Mouse (Mus musculus) left cerebral cortex, adult 18-20 months (tissue): ENCODE measurements around the gene Adgrl1. TPM values are rescaled to one million over a fixed set of nuclear protein-coding genes. Genes with fewer than 3 reads are reported as not detected.

Experiments
- DNase-seq, 2 experiments: peaks; one replicate each; pipeline ENCODE4 v3.0.0; 2021 to 2022; ENCODE audit warnings: low spot score in 2 of 2, mixed read lengths in 1 of 2
- long read RNA-seq, 2 experiments: library from polyadenylated mRNA; stranded (forward); transcript quantifications; one replicate each; pipeline ENCODE4 v2.0.0; 2021
- total RNA-seq, 2 experiments: library from RNA; stranded (reverse); gene quantifications; 2 replicates each; pipeline ENCODE4 v1.2.3; 2021

Gene Adgrl1
- total RNA-seq, result 100 to 1,000 TPM; 348 to 367 TPM
- long read RNA-seq, experiment 1, full-length matches to known transcripts, result 4 of 161 reads
- long read RNA-seq, experiment 1, partial matches to known transcripts, result 83 of 161 reads
- long read RNA-seq, experiment 1, other reads (novel, unspliced or antisense), result 74 of 161 reads
- long read RNA-seq, experiment 2, partial matches to known transcripts, result 72 of 123 reads
- long read RNA-seq, experiment 2, other reads (novel, unspliced or antisense), result 51 of 123 reads

DNA sequence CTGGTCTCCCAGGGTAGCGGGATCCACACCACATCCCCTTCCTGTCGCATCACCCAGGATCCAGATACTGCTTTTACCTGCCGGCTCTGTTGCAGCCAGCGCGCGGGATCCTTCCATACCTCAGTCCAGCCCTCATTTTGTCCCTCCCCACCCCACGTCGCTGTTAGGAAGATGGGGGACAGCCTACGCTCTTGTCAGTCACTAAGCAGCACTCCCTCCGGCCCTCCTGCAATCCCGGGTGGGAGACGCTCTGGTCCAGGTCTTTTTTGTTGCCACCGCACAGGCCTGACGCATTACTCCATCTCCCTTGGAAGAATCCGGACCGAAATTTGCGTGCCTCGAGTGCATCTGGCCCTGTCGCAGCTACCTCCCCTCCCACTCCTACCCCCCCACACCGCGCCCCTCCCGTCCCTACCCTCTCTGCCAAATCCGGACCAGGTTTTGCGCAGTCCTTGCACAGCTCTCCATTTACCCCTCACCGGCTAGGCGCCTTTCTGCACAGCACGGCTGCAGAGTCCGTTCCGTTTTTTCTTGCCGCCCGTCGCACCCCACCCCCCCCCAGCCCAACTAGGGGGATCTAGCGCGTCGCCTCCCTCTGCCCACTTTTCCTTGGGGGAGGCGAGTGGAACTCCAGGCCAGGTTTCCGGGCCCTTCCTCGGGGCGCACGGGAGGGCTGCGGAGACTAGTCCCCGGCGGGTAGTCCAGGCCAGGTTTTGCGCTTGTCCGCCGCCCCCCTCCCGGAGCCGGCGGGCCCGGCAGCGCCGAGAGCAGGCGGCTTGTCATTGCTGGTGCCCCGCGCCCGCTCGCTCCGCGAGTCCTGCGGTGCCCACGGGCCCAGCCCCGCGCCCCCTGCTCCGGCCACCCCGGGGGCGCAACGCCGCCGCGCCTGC is at the start of gene Adgrl1:
Gene Adgrl1 (plus strand): TSS at position 743 of the 890 bp plus-strand sequence.
- peak; percentile 92 to 94 for DNase-seq

- no peak for DNase-seq
Observed at GRCm38 (mm10) chr8:83852329-83852728, 47.6 kb upstream of the Adgrl1 start.

GRCm38 (mm10) chr8:83853323-83854050 is 46.4 kb upstream of the Adgrl1 start:
- no peak for DNase-seq

GRCm38 (mm10) chr8:83856486-83857065 is 43.3 kb upstream of the Adgrl1 start:
- no peak for DNase-seq

GRCm38 (mm10) chr8:83862439-83863268 is 37.3 kb upstream of the Adgrl1 start:
- DNase-seq, result no peak

DNA sequence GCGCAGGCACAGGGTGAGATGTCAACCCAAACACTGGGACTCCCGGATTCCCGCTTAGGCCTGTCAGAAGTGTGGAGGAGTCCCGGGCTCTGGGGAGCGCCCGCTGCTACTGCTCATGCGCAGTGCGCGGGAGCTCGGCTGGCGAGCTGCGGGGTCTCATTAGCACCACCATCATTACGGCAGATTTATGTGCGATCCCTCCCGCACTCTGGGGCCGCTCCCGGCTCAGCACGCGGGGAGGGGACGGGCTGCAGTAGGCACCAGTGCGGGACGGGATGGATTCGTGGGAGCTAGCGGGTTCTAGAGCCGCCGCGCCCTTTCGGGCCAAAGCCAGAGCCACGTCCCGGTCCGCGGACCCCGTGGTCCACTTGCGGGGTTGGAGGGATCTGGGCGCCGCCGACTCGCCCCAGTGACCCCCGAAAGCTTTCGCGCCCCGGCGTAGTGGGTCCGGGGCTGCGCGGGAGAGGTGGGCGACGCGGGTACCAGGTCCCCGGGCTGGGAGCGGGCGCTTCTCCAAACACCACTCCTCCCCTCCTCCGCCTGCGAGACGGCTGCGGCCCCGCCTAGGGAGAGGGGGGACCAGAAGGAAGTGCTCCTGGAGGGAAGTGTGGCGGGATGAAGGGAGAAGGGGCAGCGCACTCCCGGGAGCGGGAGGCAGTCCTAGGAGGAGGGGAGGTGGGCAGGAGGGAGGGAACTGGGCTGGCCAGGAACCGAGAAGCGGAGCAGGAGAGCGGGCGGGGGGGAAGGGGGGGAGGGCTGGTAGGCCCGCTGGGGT is 24.8 kb upstream of the Adgrl1 start:
- peak; percentile 46 to 62 for DNase-seq

GRCm38 (mm10) chr8:83875656-83876040 is 24.3 kb upstream of the Adgrl1 start:
- DNase-seq, result peak; percentile 49 to 71

DNA sequence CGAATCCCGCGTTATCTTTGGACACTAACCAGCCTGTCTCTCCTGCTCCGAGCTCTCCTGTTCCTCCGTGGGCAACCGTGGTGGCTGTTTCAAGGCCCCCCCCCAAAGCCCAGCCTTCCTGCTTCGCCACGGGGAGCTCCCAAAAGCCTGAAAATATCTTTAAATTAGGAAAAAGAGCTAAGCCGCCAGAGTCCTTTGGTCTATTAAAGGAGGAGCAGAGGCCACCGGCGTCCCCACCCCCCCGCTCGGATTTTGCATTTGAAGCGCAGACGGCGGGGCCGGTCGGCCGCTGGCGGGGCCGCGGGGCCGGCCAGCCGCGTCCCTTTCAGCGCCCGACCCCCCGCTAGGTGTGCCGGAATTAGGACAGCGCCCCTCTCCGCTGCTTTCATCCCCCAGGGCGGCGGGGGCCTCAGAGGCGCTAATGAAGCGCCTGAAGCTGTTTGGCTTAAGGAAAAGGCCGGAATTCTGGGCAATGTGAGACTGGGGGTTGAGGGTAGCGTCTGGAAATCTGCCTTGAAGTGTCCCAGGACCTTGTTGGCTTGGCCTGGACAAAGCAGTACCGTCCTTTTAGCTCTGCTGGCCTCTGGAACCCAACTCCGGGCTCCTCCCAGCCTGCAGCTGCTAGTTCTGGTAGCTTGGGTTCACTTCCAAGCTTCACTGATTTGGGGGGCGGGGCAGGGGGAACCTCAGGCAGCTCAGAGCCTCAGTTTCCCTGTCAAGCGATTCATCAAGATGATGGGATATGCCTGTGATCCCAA is 23.6 kb upstream of the Adgrl1 start:
- DNase-seq, result no peak

DNA sequence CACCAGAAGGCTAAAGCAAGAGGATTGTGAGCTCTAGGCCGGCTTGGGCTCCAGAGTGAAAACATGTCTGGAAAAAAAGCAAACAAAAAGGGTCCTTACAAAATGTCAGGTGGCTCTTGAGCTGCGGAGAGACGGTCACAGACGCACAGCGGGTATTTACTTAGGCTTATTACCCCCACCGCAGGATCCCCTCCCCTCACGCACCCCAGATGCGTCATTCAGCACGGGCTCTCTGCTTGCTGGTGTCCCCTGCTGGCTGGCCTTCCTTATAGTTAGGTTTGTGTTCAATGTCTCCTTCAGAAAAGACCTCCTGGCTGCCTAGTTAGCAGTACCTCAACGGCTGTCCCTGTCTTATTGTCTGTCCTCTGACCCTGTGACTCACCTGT is 23.1 kb upstream of the Adgrl1 start:
- peak in 1 of 2 experiments; percentile 38 for DNase-seq

DNA sequence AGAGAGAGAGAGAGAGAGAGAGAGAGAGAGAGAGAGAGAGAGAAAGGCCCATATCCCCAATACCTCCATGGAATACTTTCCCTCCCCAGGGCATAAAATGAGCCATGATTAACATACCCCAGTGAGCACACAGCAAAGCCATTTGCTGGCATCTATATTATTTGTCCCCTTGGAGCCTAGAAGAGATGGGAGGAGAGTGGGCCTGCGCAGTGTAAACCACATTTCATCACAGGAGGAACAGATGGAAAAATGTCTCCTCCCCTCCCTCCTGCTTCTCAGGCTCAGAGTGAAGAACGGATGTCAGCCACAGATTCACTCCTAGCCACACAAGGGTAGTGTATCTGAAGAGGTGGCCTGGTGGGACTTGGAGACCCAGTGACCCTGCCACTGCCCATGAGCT is 11.5 kb upstream of the Adgrl1 start:
- no peak for DNase-seq

DNA sequence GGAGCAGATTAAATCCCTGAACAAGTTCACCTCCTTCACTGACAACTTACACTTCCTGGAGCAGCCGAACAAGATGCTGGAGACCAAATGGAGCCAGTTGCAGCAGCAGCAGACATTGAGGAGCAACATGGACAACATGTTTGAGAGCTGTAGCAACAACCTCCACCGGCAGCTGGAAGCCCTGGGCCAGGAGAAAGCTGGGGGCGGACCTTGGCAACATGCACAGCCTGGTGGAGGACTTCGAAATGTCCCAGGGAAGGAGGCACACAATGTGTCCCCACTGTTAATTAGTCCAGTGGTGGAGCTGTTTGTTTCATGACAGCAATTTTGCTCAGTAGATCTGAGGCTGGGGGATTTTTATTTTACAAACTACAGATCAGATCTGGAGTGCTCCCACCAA is 7.8 kb upstream of the Adgrl1 start:
- DNase-seq, result no peak

DNA sequence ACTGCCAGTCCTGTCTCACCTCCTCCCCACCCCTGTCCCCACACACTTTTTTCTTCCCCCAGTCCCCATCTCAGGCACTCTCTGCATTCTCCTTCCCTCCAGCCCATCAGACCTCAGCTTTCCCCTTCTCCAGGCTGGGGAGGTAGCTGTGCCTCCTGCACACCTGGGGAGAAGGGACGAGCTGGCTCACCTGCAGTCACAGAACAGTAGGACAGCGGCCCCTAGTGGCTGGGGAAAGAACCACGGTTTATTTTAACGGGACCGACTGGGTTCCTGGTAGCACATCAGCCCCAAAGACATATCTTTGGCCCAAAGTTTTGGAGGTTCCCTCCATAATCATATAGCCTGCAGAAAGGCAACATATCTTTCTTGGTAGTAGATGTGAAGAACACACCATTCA is 6.0 kb upstream of the Adgrl1 start:
- peak; percentile 83 to 90 for DNase-seq

DNA sequence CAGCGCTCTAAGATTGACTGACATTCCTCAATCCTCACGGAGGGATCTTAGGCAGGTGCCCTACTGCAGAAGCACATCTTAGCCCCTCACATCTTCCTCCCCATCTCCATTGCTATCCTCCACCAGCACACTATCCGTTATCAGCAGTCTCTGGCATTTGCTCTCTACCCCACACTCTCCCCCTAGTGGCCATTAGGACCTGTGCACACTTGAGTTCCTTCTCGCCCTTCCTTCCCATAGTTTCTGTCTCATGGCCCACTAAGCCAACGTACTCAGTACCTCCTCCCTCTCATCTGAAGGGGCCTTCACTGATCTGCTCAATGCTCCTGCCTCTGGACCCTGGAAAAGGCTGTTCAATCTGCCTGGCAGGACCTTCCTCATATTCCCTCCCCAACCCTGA is 4.0 kb upstream of the Adgrl1 start:
- no peak for DNase-seq

DNA sequence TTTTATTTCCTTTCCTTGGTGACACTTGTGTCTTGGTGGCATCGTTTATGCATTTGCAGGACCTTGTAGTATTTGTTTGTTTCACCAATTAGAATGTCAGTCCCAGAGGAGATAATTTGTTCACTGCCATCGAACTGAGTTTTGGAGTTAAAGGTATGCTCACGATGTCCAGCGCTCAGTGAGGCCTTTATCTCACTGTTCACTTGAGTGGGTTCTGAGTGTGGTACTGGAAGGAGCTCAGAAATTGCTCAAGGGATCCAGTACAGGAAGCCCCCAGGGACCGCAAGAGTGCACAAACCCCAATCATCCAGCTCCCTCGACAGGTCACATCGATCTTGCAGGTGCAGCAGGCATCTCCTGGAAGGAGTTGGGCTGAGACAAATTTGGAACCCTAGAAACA is 3.4 kb upstream of the Adgrl1 start:
- DNase-seq, result no peak

GRCm38 (mm10) chr8:83897211-83897610 is 2.7 kb upstream of the Adgrl1 start:
- DNase-seq, result peak; percentile 53 to 71

GRCm38 (mm10) chr8:83898456-83898855 is 1.4 kb upstream of the Adgrl1 start:
- peak in 1 of 2 experiments; percentile 38 for DNase-seq

GRCm38 (mm10) chr8:83898985-83899362 is 931 bp upstream of the Adgrl1 start:
- peak; percentile 63 to 70 for DNase-seq

DNA sequence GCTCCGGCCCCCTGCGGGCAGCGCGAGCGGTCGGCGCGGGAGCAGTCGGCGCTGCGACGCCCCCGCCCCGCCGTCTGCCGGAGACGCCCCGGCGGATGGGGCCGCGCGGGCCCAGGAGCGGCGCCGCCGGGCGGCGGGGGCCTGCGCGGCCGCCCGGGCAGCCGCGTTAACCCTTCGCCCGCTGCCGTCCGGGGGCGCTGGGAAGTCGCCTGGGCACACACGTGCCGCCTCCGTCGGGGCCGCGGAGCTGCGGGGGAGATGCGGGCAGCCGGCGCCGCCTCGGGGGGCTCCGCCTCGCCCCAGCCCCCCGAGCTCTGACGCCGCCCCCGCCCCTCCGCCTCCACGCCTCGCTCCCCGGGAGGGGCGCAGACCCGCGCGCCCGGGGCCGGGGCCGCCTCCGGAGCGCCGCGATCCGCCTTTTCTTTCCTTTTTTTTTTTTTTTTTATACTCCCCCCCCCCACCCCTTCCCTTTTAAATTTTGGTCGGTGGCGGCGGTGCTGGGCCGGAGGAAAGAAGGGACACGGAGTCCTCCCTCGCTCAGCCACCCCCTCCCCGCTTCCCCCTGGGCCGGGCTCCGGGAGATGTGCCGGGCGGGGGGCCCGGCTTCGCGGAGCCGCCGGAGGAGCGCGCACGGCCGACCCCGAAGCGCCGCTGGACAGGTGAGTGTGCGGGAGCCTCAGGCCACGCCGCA is 506 bp downstream of the Adgrl1 start:
- DNase-seq, result peak in 1 of 2 experiments; percentile 55

DNA sequence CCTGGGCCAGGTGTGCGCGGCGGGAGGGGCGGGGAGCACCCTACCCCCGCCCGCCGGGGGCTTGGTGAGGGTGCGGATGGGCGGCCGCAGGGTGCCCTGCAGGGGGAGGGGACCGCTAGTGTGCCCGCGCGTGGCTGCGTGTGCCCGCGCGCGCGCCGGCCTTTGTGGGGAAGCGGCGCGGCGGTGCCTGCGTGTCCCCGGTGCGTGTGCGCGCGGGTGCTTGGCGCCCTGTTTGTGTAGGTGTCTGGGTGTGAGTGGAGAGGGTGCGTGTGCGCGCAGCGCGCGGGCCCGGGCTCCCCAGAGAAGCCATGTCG is 1.0 kb downstream of the Adgrl1 start:
- peak; percentile 68 to 86 for DNase-seq
